Mouse (Mus musculus): ENCODE measurements around the gene Chmp4b.

Chmp4b gene

GRCm38 (mm10) chr2:154651363-154651762 is at the start of gene Chmp4b:
Gene Chmp4b (plus strand): TSS chr2:154651705.
- DNase-seq (ENCODE audit: low spot score in 2 of 2) = peak; percentile 66 to 75

- no peak for DNase-seq (ENCODE audit: low spot score in 2 of 2)
Measured at GRCm38 (mm10) chr2:154603007-154603637, 48.4 kb upstream of the Chmp4b start.

GRCm38 (mm10) chr2:154603638-154604153 is 47.8 kb upstream of the Chmp4b start, which contains the start of gene Pxmp4:
Gene Pxmp4 (minus strand): TSS chr2:154603708.
- peak; percentile 99 for DNase-seq (ENCODE audit: low spot score in 2 of 2)

GRCm38 (mm10) chr2:154604156-154604555 is 47.3 kb upstream of the Chmp4b start:
- DNase-seq (ENCODE audit: low spot score in 2 of 2) = no peak

GRCm38 (mm10) chr2:154606965-154607364 is 44.5 kb upstream of the Chmp4b start:
- no peak for DNase-seq (ENCODE audit: low spot score in 2 of 2)

GRCm38 (mm10) chr2:154609050-154609767 is 42.3 kb upstream of the Chmp4b start:
- no peak for DNase-seq (ENCODE audit: low spot score in 2 of 2)

- DNase-seq (ENCODE audit: low spot score in 2 of 2) = peak; percentile 80 to 87
Measured at GRCm38 (mm10) chr2:154613118-154614115, 38.1 kb upstream of the Chmp4b start, which contains the start of the genes Zfp341 and 4930519P11Rik. Gene Zfp341 (plus strand): TSS chr2:154613297. Gene 4930519P11Rik (minus strand): TSS chr2:154613437.

GRCm38 (mm10) chr2:154614841-154615576 is 36.5 kb upstream of the Chmp4b start:
- DNase-seq (ENCODE audit: low spot score in 2 of 2) = no peak

GRCm38 (mm10) chr2:154615674-154616073 is 35.8 kb upstream of the Chmp4b start:
- DNase-seq (ENCODE audit: low spot score in 2 of 2) = no peak

- no peak for DNase-seq (ENCODE audit: low spot score in 2 of 2)
Measured at GRCm38 (mm10) chr2:154617061-154617460, 34.4 kb upstream of the Chmp4b start.

- no peak for DNase-seq (ENCODE audit: low spot score in 2 of 2)
Measured at GRCm38 (mm10) chr2:154621684-154622083, 29.8 kb upstream of the Chmp4b start.

- no peak for DNase-seq (ENCODE audit: low spot score in 2 of 2)
Measured at GRCm38 (mm10) chr2:154624137-154624536, 27.4 kb upstream of the Chmp4b start.

- DNase-seq (ENCODE audit: low spot score in 2 of 2) = no peak
Measured at GRCm38 (mm10) chr2:154630531-154630930, 21.0 kb upstream of the Chmp4b start.

GRCm38 (mm10) chr2:154632203-154632780 is 19.2 kb upstream of the Chmp4b start:
- no peak for DNase-seq (ENCODE audit: low spot score in 2 of 2)

- DNase-seq (ENCODE audit: low spot score in 2 of 2) = no peak
Measured at GRCm38 (mm10) chr2:154633039-154633742, 18.3 kb upstream of the Chmp4b start.

- DNase-seq (ENCODE audit: low spot score in 2 of 2) = no peak
Measured at GRCm38 (mm10) chr2:154633876-154634644, 17.4 kb upstream of the Chmp4b start.

- no peak for DNase-seq (ENCODE audit: low spot score in 2 of 2)
Measured at GRCm38 (mm10) chr2:154635826-154636225, 15.7 kb upstream of the Chmp4b start.

- no peak for DNase-seq (ENCODE audit: low spot score in 2 of 2)
Measured at GRCm38 (mm10) chr2:154638521-154638920, 13.0 kb upstream of the Chmp4b start.

- no peak for DNase-seq (ENCODE audit: low spot score in 2 of 2)
Measured at GRCm38 (mm10) chr2:154639115-154639514, 12.4 kb upstream of the Chmp4b start.
